Mouse (Mus musculus) urinary bladder, postnatal 4 days (tissue): ENCODE results near the gene Gm4924.

ENCODE experiments used
- DNase-seq, 2 experiments: peaks; one replicate each; pipeline ENCODE4 v3.0.0; 2021 to 2022; ENCODE audit warnings: low spot score in 2 of 2

The Gm4924 gene

DNA sequence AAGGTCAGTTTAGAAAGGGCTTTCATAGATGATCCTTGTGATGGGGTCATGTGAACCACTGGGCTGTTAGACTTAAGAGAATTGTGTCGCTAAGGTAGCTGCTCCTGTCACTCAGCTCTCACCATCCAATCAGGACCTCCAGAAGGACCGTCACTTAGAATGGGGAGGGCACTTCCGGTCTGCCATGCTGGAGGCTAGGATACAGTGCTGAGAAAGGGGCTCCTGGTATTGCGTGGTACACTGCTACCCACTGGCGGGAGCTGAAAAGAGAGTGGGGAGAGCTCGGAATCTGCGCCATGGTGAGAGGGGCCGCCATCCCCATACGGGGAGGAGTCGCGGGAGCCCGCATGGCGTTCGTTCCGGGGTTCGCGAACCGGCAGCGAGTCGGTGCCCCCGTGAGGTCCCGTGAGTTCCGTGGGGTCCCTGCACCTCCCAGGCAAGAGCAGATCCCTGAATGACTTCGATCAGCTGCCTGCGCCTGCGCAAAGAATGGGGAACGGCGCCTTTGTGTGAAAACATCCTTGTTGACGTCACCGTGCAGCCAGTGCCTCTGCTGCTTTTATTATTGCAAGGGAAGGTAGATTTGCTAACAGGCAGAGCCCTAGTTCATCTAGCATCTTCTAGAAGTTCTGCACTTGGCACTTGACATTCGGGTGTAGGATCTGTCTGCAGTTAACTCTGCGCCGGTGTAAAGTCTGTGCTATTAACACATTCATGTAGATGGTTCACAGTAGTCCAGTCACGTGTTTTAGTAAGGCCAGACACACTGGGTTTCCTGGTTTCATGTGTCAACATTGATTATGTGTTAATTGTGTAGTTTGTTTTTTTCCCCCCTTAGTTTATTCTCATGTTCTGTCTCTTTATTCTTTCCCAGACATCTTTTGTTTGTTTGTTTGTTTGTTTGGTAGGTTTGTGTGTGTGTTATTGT is at the start of gene Gm4924:
Gene Gm4924, plus strand, starts transcription at position 173 of the 928 bp plus-strand sequence.
- peak; percentile 68 to 77 for DNase-seq

DNA sequence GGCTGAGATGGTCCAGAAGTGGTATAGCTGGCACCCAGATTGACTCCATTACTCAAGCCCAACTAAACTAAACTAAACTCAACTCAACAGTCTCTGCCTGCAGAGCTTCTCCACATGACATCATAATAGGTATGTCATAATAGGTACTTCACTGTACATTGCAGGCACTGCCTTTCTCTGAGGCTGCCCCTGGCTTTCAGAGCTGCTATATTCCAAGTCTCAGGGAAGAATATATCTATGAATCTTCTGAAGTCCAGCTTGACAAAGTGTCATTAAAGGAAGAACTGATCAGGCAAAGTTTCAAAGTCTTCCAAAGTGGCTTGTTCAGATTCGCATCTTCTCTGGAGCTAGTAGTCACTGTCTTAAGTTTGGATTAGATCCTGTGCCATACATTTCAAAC is 37.6 kb upstream of the Gm4924 start, which contains the start of gene 4932415D10Rik:
Gene 4932415D10Rik, minus strand, starts transcription at position 101 of the 400 bp plus-strand sequence.
- no peak for DNase-seq

DNA sequence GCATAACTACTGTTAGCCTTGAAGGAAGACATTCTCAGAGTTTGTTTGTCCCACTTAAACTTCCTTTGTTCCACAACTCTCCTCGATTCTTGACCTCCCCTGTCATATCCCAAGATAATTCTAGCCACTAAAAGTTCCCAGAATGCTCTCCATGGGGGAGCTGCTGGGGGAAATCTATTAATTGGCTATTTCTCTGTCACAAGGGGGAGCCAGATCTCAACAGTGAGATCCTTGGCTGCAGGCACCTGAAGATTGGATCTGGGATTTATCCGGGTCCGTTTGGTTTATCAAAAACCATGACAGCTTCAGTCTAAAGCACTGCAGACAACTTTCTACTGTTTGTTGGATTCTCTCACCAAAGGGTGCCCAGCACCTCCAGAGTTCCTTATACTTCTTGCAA is 33.9 kb upstream of the Gm4924 start:
- no peak for DNase-seq

DNA sequence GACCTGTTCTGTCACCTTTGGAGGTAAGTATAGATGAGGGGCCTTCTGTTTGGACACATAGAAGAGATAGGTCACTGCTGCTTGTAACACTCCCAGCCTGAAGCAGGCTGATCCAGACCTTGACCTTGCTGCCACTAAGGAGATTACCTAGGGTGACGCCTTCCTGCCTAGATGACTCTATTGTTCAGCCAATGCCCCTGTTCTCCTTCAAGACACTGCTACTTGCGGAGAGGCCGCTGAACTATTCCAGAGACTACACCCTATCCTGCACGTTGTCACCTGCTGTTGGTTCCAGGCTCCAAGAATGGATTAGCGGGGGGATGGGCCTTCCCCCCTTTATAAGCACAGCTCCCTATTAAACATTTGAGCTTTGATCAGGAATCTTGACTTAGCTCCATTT is 24.2 kb upstream of the Gm4924 start:
- DNase-seq, result no peak

DNA sequence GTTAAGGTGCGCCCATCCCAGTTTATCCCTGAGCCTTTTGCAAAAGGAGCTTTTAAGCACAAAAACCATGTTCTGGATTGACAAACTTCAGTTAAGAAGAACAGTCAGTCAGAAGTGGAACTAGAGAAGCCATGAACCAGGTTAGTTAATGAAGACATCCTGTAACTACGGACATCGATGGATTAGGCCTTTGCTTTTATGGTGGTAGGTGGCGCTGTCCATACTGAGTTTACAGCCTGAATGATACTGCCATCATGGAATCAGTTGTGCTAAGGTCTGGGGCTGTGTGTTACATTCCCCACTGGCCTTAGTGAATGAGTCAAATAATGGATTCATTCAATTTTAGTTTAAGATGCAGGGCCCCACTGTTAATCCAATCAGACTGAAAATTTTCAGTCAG is 1.3 kb downstream of the Gm4924 start:
- DNase-seq, result no peak

DNA sequence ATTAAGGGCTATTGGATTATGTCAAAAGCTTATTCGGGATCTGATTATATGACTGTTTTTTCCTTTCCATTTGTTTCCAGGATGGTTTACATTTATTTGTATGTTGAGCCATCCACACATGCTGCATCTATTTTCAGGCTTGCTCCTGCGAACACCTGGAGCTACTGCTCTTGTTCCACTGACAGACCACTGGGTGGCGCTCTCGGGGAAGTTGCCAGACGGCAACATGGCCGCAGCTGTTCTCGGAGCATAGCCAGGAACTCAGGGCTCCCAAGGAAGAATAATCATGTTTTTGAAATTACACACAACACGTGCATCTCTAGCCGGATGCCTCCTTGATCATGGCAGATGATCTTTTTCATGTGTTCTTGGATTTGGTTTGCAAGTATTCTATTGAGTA is 7.9 kb downstream of the Gm4924 start:
- DNase-seq, result no peak

DNA sequence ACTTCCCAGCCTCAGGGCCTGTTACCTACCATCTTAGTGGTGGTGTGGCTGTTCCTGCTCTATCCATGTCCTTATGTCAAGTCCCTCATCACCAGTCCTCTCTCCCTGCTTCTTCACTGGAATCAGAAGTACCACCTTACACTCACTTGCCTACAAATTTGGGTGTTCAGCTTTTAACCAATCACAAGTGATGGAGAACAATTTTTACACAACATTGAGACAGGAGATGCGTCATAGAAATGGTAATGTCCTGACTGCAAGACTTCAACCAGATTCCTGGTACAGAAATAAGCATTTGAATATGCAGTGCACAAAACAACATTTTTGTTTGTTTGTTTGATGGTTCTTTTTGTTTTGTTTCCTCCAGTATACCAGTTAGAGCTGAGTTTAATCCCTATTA is 28.9 kb downstream of the Gm4924 start:
- no peak for DNase-seq

DNA sequence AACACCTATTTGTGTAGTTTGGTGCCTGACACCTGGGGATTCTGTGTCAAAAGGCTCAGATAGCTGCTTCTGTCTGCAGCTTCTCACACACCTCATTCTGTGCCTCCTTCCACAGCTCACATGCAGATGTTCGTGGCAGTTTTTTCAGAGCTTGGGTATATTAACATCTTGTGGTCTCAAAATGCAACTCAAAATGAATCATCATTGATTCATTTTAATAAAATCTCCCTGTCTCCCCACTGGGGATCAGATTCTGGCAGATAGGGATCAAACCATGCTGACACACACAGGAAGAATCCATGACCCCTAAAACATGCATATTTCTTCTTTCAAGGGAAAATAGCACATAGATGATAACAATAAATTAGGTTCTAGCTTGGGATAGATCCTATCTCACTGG is 55.5 kb downstream of the Gm4924 start:
- no peak for DNase-seq

DNA sequence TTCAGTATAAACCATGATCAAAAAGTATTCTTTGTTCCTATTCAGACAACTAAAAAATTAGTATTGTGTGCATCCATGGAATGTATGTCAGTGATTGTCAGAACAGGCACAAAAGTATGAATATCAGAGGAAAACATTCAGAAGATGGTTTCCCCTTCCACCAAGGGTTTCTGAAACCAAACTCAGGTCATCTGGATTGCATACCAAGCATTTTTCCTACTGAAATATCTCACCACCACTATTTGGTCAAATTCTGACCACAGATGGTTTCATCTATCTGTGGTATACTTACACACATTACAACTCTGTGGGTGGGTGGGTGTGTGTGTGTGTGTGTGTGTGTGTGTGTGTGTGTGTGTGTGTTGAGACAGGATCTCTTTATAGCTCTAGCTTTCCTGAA is 69.6 kb downstream of the Gm4924 start:
- no peak for DNase-seq
